Mouse (Mus musculus): Measurements from ENCODE around the gene Ube2d3.
A peak's percentile ranks its signal among the peaks of the same experiment; 100 is the strongest.
"Not testable (repeated sequence)": the region's sequence is repeated elsewhere in the genome, so short reads cannot be mapped to it uniquely, and the experiment has no call there.

The Ube2d3 gene

DNA sequence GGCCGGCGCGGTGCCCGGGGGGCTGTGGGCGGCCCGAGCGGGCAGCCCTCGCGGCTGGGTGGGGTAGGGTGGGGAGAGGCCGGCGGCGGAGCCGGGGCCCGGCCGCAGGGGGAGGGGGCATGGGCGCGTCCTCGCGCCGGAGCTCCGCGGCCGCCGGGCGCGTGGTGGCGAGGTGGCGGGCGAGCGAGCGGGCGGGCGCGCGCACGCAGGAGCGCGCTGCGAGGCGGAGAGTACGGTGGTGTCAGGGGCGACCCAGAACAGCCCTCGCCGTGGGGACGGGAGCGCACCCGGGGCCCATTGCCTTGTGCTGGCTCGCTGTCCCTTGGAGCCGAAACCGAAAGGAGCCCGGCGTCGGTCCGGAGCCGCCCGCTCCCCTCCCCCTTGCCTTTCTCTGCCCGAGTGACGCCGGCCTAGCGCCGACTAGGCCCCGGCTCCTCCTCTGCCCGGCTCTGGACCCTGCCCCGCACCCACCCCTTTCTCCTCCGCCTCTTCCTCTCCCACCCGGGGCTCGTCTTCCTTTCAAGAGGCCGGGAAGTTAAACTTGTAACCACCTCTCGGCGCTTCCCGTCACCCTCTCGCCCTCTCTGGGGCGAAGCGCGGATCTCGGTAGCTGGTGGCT, 1.1 kb downstream of the Ube2d3 start:
- peak; percentile 74 for DNase-seq

DNA sequence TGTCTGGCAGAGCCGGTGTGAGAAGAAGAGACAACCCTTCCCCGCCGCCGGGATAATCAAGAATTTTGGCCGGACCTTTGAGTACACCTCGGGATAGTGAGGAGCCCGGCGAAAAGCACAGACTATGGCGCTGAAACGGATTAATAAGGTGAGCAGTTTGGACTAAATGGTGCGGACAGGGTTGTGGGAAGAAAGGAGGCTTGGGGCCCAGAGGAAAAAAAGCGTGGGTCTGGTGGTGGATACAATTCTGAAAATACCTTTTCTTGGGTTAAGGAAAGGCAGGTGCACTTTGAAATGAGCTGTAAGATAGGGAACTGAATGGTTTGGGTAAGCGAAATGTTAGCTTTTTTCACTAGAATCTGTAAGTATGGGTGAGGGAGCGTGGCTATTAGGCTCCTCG, 1.7 kb downstream of the Ube2d3 start:
- DNase-seq, result no peak

DNA sequence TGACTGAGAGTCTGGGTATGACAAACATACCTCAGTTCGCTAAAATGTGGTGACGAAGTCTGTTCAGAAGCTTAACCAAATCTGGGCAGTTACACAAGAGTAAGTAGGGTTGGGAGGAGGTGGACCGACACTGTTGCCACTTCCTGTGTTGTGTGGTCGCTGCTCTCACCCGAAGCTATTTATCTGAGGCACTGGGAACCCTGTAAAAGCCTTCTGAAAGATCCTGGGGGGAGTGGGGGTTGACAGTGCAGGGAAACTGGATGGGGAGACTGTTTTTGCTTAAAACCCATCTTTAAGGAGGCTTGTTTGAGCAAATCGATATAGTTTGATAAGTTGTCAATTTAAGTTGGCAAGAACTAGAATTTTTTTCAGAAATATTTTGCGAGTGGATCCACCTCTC, 2.3 kb downstream of the Ube2d3 start:
- DNase-seq, result no peak

DNA sequence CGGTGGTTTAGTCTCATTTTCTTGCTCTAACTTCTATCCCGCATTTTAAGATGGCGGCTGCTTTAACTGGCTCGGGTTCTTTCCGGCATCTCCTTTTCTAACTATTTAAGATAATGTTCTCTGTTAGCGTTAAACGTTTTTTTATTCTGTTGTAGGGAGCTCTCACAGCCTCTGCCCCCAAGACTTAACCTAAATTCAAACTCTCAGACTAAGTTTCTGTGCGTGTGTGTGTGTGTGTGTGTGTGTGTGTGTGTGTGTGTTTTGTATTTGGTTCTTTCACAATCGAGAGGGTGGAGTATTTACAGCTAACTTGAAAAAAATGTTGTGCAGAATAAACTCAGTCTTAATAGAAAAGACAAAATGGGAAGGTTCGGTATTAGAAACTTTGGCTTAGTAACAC, 2.7 kb downstream of the Ube2d3 start:
- no peak for DNase-seq

DNA sequence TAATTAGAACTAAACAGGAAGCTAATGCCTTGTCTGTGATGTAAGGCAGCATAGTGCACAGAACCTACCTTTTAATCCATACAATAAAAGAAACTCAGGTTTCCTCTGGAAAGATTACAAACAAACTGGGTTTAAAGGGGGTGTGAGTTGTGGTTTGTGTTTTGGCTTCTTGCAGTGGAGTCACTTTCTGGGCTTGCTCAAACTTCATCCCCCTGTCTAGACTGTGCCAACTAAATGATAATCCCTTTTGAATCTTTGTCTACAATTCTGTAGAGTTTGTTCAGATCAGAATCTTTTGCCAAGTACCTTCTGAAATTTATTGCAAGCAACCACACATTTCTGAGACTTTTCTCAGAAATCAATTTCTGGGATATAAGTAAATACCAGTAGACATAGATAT, 7.0 kb downstream of the Ube2d3 start:
- DNase-seq, result no peak

DNA sequence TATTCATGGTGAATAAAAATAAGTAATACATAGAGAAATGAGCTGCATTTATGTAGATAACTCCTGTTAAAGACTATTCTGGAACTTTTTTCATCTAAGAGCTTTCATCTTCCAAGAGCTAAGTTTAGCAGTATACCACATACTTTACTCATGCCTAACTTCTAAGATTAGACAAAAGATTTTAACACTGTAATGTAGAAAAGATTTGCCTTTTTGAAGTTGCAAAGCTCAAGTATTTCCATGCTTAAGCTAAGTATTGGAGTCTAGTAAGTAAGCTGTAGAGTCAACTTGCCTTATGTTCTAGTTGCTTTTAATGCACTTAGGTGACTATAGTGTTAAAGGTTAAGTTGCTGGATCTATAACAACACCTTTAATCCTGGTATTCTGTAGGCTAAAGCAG, 21.0 kb downstream of the Ube2d3 start:
- no peak for DNase-seq

- no peak for DNase-seq
Measured at GRCm38 (mm10) chr3:135468402-135468801, 30.5 kb downstream of the Ube2d3 start.

- no peak for DNase-seq
Measured at GRCm38 (mm10) chr3:135469146-135469545, 31.2 kb downstream of the Ube2d3 start.

DNA sequence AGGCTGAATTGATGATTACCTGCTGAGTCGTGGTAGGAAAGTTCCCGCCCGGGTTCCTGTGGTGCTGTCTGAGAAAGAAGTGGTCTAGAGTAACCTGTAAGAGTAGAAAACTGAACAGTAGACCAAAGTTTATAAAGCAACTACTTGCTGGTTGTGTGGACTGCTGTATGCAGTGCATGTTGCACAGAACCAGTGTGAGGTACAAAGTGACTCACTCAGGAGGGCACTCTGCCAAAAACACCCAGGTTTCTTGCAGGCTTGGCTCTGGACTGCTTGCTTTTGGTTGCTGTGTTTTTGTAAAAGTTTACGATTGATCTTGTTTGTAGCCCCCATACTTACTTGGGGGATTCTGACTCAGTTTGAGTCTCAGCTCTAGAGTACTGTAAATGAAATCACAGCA, 32.0 kb downstream of the Ube2d3 start:
- DNase-seq, result peak; percentile 47

DNA sequence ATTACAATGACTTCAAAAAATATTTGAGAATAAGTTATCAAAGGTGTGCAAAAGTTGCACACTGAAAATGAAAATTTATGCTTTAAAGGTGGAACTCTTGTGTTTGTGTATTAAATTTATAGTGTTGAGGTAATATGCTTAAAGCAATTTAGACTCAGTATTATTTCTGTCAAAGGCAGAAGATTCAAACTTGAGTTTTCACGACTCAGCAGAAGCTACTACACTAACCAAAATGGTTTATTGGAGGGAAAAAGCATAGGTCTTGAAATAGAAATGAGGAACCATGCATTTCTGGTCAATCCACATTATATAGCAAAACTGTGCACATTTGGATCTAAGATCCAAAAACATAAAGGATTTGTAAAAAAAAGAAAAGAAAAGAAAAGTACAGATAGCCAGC, 32.9 kb downstream of the Ube2d3 start:
- DNase-seq, result no peak

- DNase-seq, result no peak
Measured at GRCm38 (mm10) chr3:135475025-135475424, 37.1 kb downstream of the Ube2d3 start.

- no peak for DNase-seq
Measured at GRCm38 (mm10) chr3:135476286-135476685, 38.3 kb downstream of the Ube2d3 start.

GRCm38 (mm10) chr3:135476977-135477376, 39.0 kb downstream of the Ube2d3 start:
- no peak for DNase-seq

DNA sequence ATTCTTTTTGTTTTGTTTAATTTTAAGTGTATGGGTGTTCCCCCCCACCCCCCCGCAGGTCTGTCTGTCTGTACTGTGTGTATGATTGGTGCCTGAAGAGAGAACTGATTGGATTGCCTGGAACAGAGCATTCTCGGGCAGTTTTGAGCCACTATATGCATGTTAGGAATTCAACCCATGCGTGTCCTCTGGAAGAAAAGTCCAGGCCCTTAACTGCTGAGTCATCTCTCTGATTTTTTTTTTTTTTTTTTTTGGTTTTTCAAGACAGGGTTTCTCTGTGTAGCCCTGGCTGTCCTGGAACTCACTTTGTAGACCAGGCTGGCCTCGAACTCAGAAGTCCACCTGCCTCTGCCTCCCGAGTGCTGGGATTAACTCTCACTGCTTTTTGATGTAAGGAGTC, 41.1 kb downstream of the Ube2d3 start:
- not testable (repeated sequence) for DNase-seq

GRCm38 (mm10) chr3:135480767-135481166, 42.8 kb downstream of the Ube2d3 start:
- no peak for DNase-seq

GRCm38 (mm10) chr3:135481608-135482007, 43.7 kb downstream of the Ube2d3 start:
- no peak for DNase-seq

- not testable (repeated sequence) for DNase-seq
Measured at GRCm38 (mm10) chr3:135484650-135485049, 46.7 kb downstream of the Ube2d3 start.

- peak; percentile 58 for DNase-seq
Measured at GRCm38 (mm10) chr3:135485128-135485899, 47.4 kb downstream of the Ube2d3 start, which contains the start of gene Manba. Manba (plus strand) TSS chr3:135485611.

DNA sequence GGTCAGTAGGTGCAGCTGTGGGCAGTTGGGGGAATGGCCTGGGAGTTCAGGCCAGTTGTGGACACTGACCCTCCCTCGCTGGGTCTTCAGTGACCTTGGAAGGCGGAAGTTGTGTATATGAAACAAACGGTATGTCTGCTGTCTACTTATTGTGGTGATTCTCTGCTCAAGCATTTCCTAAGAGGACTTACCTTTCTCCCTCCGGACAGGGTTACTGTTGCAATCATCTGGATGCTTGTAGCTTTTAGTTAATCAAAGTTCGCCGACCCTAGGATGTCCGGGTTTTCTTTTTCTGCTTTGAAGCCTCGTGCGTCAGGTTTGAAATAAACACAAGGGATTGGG, 47.9 kb downstream of the Ube2d3 start:
- no peak for DNase-seq

- no peak for DNase-seq
Measured at GRCm38 (mm10) chr3:135486351-135486750, 48.4 kb downstream of the Ube2d3 start.

- DNase-seq, result no peak
Measured at GRCm38 (mm10) chr3:135487803-135488202, 49.9 kb downstream of the Ube2d3 start.

- no peak for DNase-seq
Measured at GRCm38 (mm10) chr3:135489865-135490520, 52.0 kb downstream of the Ube2d3 start.

GRCm38 (mm10) chr3:135491102-135491501, 53.2 kb downstream of the Ube2d3 start:
- DNase-seq, result no peak

GRCm38 (mm10) chr3:135493320-135493719, 55.4 kb downstream of the Ube2d3 start:
- DNase-seq, result not testable (repeated sequence)
